Mouse (Mus musculus) megakaryocyte, adult 5-6 weeks (primary cell): ENCODE results near the gene Lipm. TPM values are rescaled to one million over a fixed set of nuclear protein-coding genes. Genes with fewer than 3 reads are reported as not detected.
A peak's percentile ranks its signal among the peaks of the same experiment; 100 is the strongest.

Experiments
- ATAC-seq: 2 replicates; pipeline ENCODE4 v1.8.0; 2016; ENCODE audit warnings: mild to moderate bottlenecking, inconsistent platforms; ENCODE audit not compliant: poor library complexity, severe bottlenecking
- total RNA-seq, 2 experiments: library from RNA; stranded (forward) in 1 of 2; stranded (reverse) in 1 of 2; fragments of 153-499, 151-499 nt in 1 of 2; fragments of 221-1000, 200-1000 nt in 1 of 2; gene quantifications; 2 replicates each; pipeline versions ENCODE4 v1.2.3 to v1.2.4; 2015 to 2017

Lipm gene
- total RNA-seq, 2 experiments from 2014 or later: not detected

GRCm38 (mm10) chr19:34162693-34163092, 62.0 kb downstream of the Lipm start:
- ATAC-seq: no peak

- ATAC-seq: peak; percentile 83
These were observed 65.2 kb downstream of the Lipm start, which contains the start of gene Ankrd22 for GRCm38 (mm10) chr19:34165891-34166290. TSS of gene Ankrd22 (minus strand) at chr19:34166053.

- no peak for ATAC-seq
These were observed 65.7 kb downstream of the Lipm start for GRCm38 (mm10) chr19:34166386-34166785.

GRCm38 (mm10) chr19:34167896-34168661, 67.3 kb downstream of the Lipm start:
- peak; percentile 67 for ATAC-seq

GRCm38 (mm10) chr19:34169121-34169520, 68.4 kb downstream of the Lipm start:
- ATAC-seq: no peak

GRCm38 (mm10) chr19:34171167-34171566, 70.4 kb downstream of the Lipm start:
- no peak for ATAC-seq

Other genes with a start within 250 kb of the Lipm start
- gene Lipf, start 139.7 kb upstream of the Lipm start, total RNA-seq (2015): not detected in 2 replicates
- not detected in 2 replicates for gene Lipf, start 139.7 kb upstream of the Lipm start, total RNA-seq (2017)
- gene Lipk, start 92.6 kb upstream of the Lipm start, total RNA-seq (2015): not detected in 2 replicates
- not detected in 2 replicates for gene Lipk, start 92.6 kb upstream of the Lipm start, total RNA-seq (2017)
- gene Lipn, start 33.6 kb upstream of the Lipm start, total RNA-seq (2015): 1.4 TPM in 1 of 2 replicates, not detected in the other
- gene Lipn, start 33.6 kb upstream of the Lipm start, total RNA-seq (2017): not detected in 2 replicates
- gene Ankrd22, start 65.1 kb downstream of the Lipm start, total RNA-seq (2015): 23.3 and 30.5 TPM in 2 replicates
- gene Ankrd22, start 65.1 kb downstream of the Lipm start, total RNA-seq (2017): 14.3 and 24.6 TPM in 2 replicates
- gene Stambpl1, start 91.3 kb downstream of the Lipm start, total RNA-seq (2015): 29.4 and 32.4 TPM in 2 replicates
- gene Stambpl1, start 91.3 kb downstream of the Lipm start, total RNA-seq (2017): 22.0 and 24.0 TPM in 2 replicates
- gene Acta2, start 154.7 kb downstream of the Lipm start, total RNA-seq (2015): 5.4 and 6.4 TPM in 2 replicates
- gene Acta2, start 154.7 kb downstream of the Lipm start, total RNA-seq (2017): 3.7 and 4.7 TPM in 2 replicates
- gene Fas, start 189.7 kb downstream of the Lipm start, total RNA-seq (2015): 20.5 and 37.5 TPM in 2 replicates
- gene Fas, start 189.7 kb downstream of the Lipm start, total RNA-seq (2017): 25.1 and 29.8 TPM in 2 replicates